ENCODE assay signal across 30 mouse cellular contexts in genomic region chr13:43820071-43820470, GRCm38 (mm10). TPM values are rescaled to one million over a fixed set of nuclear protein-coding genes. Genes with fewer than 3 reads are reported as not detected.
"Had no signal": no experiment of that assay in that cellular context is flagged by ENCODE, and none has a peak within 500 bp of the region (broad histone marks: within the 10 kb centered on the region; RNA-seq: fewer than 3 reads in every experiment).

No protein-coding gene starts in this region.

- H3K9ac ChIP-seq: limb, embryonic 12.5 days; limb, embryonic 13.5 days; limb, embryonic 15.5 days; liver, embryonic 12.5 days; liver, embryonic 13.5 days; liver, embryonic 14.5 days; liver, embryonic 15.5 days; liver, postnatal 0 days; lung, embryonic 14.5 days; lung, embryonic 15.5 days; midbrain, embryonic 12.5 days; midbrain, embryonic 13.5 days; neural tube, embryonic 12.5 days had no signal

- H3K27me3 ChIP-seq: limb, embryonic 12.5 days; limb, embryonic 13.5 days; limb, embryonic 15.5 days; liver, embryonic 12.5 days; liver, embryonic 13.5 days; liver, embryonic 15.5 days; lung, embryonic 15.5 days; midbrain, embryonic 12.5 days; midbrain, embryonic 13.5 days; neural tube, embryonic 12.5 days had no signal

- H3K27ac ChIP-seq: limb, embryonic 10.5 days; limb, embryonic 15.5 days; liver, embryonic 12.5 days; liver, embryonic 13.5 days; liver, embryonic 14.5 days; liver, embryonic 15.5 days; lung, embryonic 15.5 days; macrophage; midbrain, embryonic 10.5 days; midbrain, embryonic 12.5 days; midbrain, embryonic 13.5 days; neural tube, embryonic 12.5 days had no signal

- H3K9me3 ChIP-seq: limb, embryonic 10.5 days; limb, embryonic 15.5 days; liver, embryonic 15.5 days; lung, embryonic 15.5 days; midbrain, embryonic 13.5 days had no signal

- DNase-seq: left cerebral cortex, postnatal 4 days; liver; liver, embryonic 13.5 days; liver, postnatal 0 days; lung, adult 18-20 months; lung, adult 2 months; lung, embryonic 14.5 days; lung, postnatal 10 days; lung, postnatal 14 days; lung, postnatal 36 days; lung, postnatal 4 days; midbrain, embryonic 14.5 days had no signal

- H3K4me3 ChIP-seq: limb, embryonic 10.5 days; limb, embryonic 12.5 days; limb, embryonic 13.5 days; limb, embryonic 15.5 days; liver, embryonic 12.5 days; liver, embryonic 13.5 days; liver, embryonic 15.5 days; lung, embryonic 15.5 days; megakaryocyte, embryonic 14.5 days; midbrain, embryonic 10.5 days; midbrain, embryonic 12.5 days; midbrain, embryonic 13.5 days; myocyte; neural tube, embryonic 12.5 days had no signal

- H3K36me3 ChIP-seq: limb, embryonic 10.5 days; limb, embryonic 12.5 days; limb, embryonic 13.5 days; limb, embryonic 15.5 days; liver, embryonic 12.5 days; liver, embryonic 13.5 days; liver, embryonic 15.5 days; lung, embryonic 15.5 days; midbrain, embryonic 10.5 days; midbrain, embryonic 12.5 days; midbrain, embryonic 13.5 days; neural tube, embryonic 12.5 days had no signal

- H3K4me2 ChIP-seq: limb, embryonic 12.5 days; limb, embryonic 13.5 days; limb, embryonic 15.5 days; liver, embryonic 11.5 days; liver, embryonic 12.5 days; liver, embryonic 13.5 days; liver, embryonic 15.5 days; lung, embryonic 14.5 days; lung, embryonic 15.5 days; midbrain, embryonic 12.5 days; midbrain, embryonic 13.5 days; neural tube, embryonic 12.5 days had no signal

- H3K4me1 ChIP-seq: limb, embryonic 10.5 days; liver, embryonic 12.5 days; liver, embryonic 13.5 days; liver, embryonic 15.5 days; lung, embryonic 15.5 days; megakaryocyte, embryonic 14.5 days; midbrain, embryonic 10.5 days; midbrain, embryonic 12.5 days; midbrain, embryonic 13.5 days; neural tube, embryonic 12.5 days had no signal

- ATAC-seq: liver, embryonic 12.5 days; liver, postnatal 0 days; lung, postnatal 0 days; midbrain, embryonic 13.5 days; midbrain, embryonic 16.5 days had no signal

RNA-seq across cellular contexts. Expression of gene Cd83, which starts 35.5 kb away (rescaled TPM):
- polyA plus RNA-seq: myocyte had no signal
